Comparison of ENCODE assay signal across 13 mouse cellular contexts in genomic region chr15:34747111-34747510, GRCm38 (mm10).
DNase-seq lines count a peak whose midpoint lies in the region.
"Had no signal": no experiment of that assay in that cellular context is flagged by ENCODE, and none has a peak within 500 bp of the region (broad histone marks: within the 10 kb centered on the region; RNA-seq: fewer than 3 reads in every experiment).

No protein-coding gene starts in this region.

- peak; percentile 20 for DNase-seq in adrenal gland, postnatal 10 days
- DNase-seq in adrenal gland, postnatal 25 days = no peak
- peak; percentile 16 for DNase-seq in layer of hippocampus, adult 9-11 months
- DNase-seq in layer of hippocampus, postnatal 10 days (ENCODE audit: low spot score in 2 of 2) = no peak
- peak; percentile 71 for DNase-seq in brain, adult 2 months (ENCODE audit: low read depth, low spot score)
- DNase-seq in right cerebral cortex, postnatal 25 days = peak; percentile 23
- DNase-seq in thymus, postnatal 10 days (ENCODE audit: low spot score in 2 of 2) = no peak
- no peak for DNase-seq in kidney, adult 11 months
- DNase-seq: cerebellum, adult 9-10 months; embryo, embryonic 11 days; layer of hippocampus, postnatal 36 days; lung, adult 2 months; thymus, adult 18-20 months had no signal

Comparison
In these comparisons a context has a peak if more than half of its experiments do, and no peak if none do; other contexts are left out.
1. DNase-seq: peak in adrenal gland, postnatal 10 days (single experiment), layer of hippocampus, adult 9-11 months (single experiment), brain, adult 2 months (single experiment) and right cerebral cortex, postnatal 25 days (single experiment); none in adrenal gland, postnatal 25 days (single experiment), layer of hippocampus, postnatal 10 days (0 of 2), thymus, postnatal 10 days (0 of 2) and kidney, adult 11 months (single experiment).